Mouse (Mus musculus) stomach, postnatal 0 days (tissue): ENCODE data around the gene Gucd1. TPM values are rescaled to one million over a fixed set of nuclear protein-coding genes. Genes with fewer than 3 reads are reported as not detected.

Experiments
- ATAC-seq: fragments of 200-750 bp; cut with Nextera tagmentation; 2 replicates; pipeline ENCODE4 v1.8.0; 2017; ENCODE audit not compliant: low FRiP score, low TSS enrichment
- DNase-seq: peaks from one replicate; pipeline ENCODE4 v3.0.0-alpha.2; 2016; ENCODE audit warnings: low spot score
- H3K27ac ChIP-seq: fragments of 300-500 bp; sonication (generic); replicated peaks from 2 replicates; pipeline ENCODE4 v1.5.1; 2014; ENCODE audit warnings: mild to moderate bottlenecking, control low read depth
- H3K27me3 ChIP-seq: fragments of 300-500 bp; sonication (generic); 2 replicates; pipeline ENCODE4 v1.6.1; 2014; ENCODE audit warnings: low read length; ENCODE audit not compliant: control insufficient read depth, insufficient read depth
- H3K36me3 ChIP-seq: fragments of 300-500 bp; sonication (generic); 2 replicates; pipeline ENCODE4 v1.6.1; 2014; ENCODE audit warnings: low read length, mixed read lengths; ENCODE audit not compliant: control insufficient read depth, insufficient read depth
- H3K4me1 ChIP-seq: fragments of 300-500 bp; sonication (generic); replicated peaks from 2 replicates; pipeline ENCODE4 v1.6.1; 2014; ENCODE audit warnings: antibody characterized with exemption; ENCODE audit not compliant: control insufficient read depth, insufficient read depth
- H3K4me2 ChIP-seq: fragments of 300-500 bp; sonication (generic); replicated peaks from 2 replicates; pipeline ENCODE4 v1.6.1; 2014; ENCODE audit warnings: low read depth, mild to moderate bottlenecking, control low read depth, moderate library complexity
- H3K4me3 ChIP-seq: fragments of 300-500 bp; sonication (generic); 2 replicates; pipeline ENCODE4 v1.5.1; 2014; ENCODE audit warnings: low read depth, low read length, control low read depth
- H3K9ac ChIP-seq: fragments of 300-500 bp; sonication (generic); 2 replicates; pipeline ENCODE4 v1.6.1; 2014; ENCODE audit warnings: mild to moderate bottlenecking, low read length, control low read depth, mixed read lengths
- H3K9me3 ChIP-seq: fragments of 300-500 bp; sonication (generic); 2 replicates; pipeline ENCODE4 v1.6.1; 2016; ENCODE audit warnings: low read length; ENCODE audit not compliant: control insufficient read depth
- CTCF ChIP-seq: IDR thresholded peaks from 2 replicates; pipeline ENCODE4 v1.5.1; 2016; ENCODE audit warnings: antibody characterized with exemption, low read depth, mild to moderate bottlenecking, moderate library complexity
- EP300 ChIP-seq: optimal IDR thresholded peaks from 2 replicates; pipeline ENCODE3; 2016; ENCODE audit warnings: antibody characterized with exemption
- WGBS: fragments of 180-500 bp; shearing (Covaris S2); extraction: QIAGEN DNeasy Blood & Tissue Kit; methylation state at CpG from one replicate; pipeline ENCODE4 v1.1.7; 2014; 5-methylcytosine and 5-hydroxymethylcytosine counted together
- polyA plus RNA-seq: library from polyadenylated mRNA; unstranded; fragments of >200 nt; fragmentation: Nextera tagmentation; extraction: Ambion mirVana; gene quantifications from 2 replicates; pipeline ENCODE4 v1.2.1, GENCODE M21; 2015

Gene Gucd1
- polyA plus RNA-seq, 1 experiment from 2014 or later, result 14.6 TPM

DNA sequence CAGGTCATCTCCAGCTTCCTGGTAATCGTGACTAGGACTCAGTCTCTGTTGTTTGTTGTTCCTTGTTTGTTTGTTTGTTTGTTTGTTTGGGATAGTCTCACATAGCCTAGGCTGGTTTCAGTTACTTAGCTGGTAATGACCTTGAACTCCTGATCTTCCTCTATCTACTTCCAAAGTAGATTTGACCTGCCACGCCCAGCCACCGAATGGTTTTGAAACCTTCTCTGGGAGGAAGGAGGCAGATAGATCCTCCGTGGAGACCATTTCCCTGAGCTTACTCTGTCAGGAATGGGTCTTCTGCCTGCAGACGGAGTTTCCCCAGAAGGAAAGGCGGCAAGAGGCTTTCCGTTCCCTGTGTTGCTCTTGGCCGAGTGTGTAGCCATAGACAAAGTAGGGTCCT lies 44.8 kb upstream of the Gucd1 start:
- WGBS, result 80% methylated on average over 8 of the region's 8 CpGs
- H3K4me3 ChIP-seq, result no peak overlapping the region
- no peaks in the 10 kb centered on the region for H3K9me3 ChIP-seq
- H3K36me3 ChIP-seq, result no peaks in the 10 kb centered on the region
- TF ChIP-seq CTCF, result no peak
- no peak for TF ChIP-seq EP300
- H3K27ac ChIP-seq, result no peak overlapping the region
- no peaks in the 10 kb centered on the region for H3K4me1 ChIP-seq
- ATAC-seq, result no peak
- H3K27me3 ChIP-seq, result 0 out of 2 replicates have a peak, but pooled peaks cover 2% of the 10 kb centered on the region
- no peak overlapping the region for H3K9ac ChIP-seq
- no peak overlapping the region for H3K4me2 ChIP-seq
- DNase-seq, result no peak

DNA sequence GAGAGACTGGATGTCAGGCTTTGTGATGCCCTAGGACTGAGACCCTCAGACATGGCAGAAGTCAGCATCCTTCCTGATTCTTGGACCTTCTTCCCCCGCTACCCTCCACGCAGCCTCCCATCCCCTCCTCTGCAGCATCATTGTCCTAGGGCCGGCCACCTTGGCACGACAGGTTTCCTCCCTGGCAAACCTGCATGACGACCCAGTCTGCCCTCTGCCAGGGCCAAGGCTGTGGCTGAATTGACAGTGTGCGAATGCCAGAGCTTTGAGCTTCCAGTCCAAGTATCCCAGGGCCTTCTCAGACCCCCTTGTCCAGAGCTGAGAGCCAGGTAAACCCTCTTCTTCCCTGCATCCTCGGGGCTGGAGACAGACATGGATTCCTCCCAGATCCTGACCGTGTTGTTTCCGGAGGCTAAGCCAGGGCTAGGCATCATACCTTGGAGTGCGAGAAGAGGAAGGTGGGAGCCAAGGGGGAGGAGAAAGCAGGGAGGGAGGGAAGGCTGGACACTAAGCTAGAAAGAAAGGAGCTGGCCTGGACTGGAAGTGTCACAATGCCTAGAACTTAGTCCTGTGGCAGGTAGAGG lies 43.4 kb upstream of the Gucd1 start, which contains the start of gene Ggt1:
Gene Ggt1, plus strand, starts transcription at position 534 of the 584 bp plus-strand sequence.
- Histone ChIP-seq H3K27me3 (0 out of 2 replicates have a peak, but pooled peaks cover 2% of the 10 kb centered on the region), H3K27ac (no peak within 1 kb of the TSS), H3K4me1 (no peaks in the 10 kb centered on the region), H3K36me3 (no peaks in the 10 kb centered on the region), H3K9me3 (no peaks in the 10 kb centered on the region), H3K9ac (no peak within 1 kb of the TSS), H3K4me3 (no peak within 1 kb of the TSS), H3K4me2 (peak within 1 kb of the TSS; percentile 97; the same call in 1 of the 2 replicates)
- TF ChIP-seq CTCF (no peak), EP300 (no peak)
- DNase-seq (no peak), ATAC-seq (no peak)
- WGBS, result 51% methylated on average over 10 of the region's 10 CpGs

DNA sequence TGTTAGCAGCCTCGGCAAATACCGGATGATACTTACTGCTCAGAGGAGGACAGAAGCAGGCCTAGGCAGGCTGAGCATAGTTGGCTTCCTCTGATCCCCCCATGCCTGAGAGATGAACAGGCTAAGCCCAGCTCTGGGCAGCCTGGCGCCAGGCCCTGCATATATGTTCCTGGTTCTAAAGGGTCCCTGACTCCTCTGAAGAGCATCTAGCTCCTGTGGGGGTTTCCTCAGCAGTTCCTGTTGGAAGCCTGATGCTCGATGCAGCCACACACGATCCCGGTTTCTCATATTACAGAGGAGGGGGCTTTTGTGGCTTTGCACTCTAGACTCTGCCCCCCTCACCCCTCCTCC lies 42.8 kb upstream of the Gucd1 start:
- 0 out of 2 replicates have a peak, but pooled peaks cover 2% of the 10 kb centered on the region for H3K27me3 ChIP-seq
- H3K4me3 ChIP-seq, result 0 out of 2 replicates have a peak overlapping the region, but pooled peaks have one; percentile 55
- no peak for DNase-seq
- H3K4me1 ChIP-seq, result no peaks in the 10 kb centered on the region
- peak overlapping the region; percentile 97; the same call in 1 of the 2 replicates for H3K4me2 ChIP-seq
- TF ChIP-seq EP300, result no peak
- TF ChIP-seq CTCF, result no peak
- WGBS, result 30% methylated on average over 6 of the region's 6 CpGs
- no peak overlapping the region for H3K27ac ChIP-seq
- no peak overlapping the region for H3K9ac ChIP-seq
- no peaks in the 10 kb centered on the region for H3K9me3 ChIP-seq
- no peak for ATAC-seq
- H3K36me3 ChIP-seq, result no peaks in the 10 kb centered on the region

DNA sequence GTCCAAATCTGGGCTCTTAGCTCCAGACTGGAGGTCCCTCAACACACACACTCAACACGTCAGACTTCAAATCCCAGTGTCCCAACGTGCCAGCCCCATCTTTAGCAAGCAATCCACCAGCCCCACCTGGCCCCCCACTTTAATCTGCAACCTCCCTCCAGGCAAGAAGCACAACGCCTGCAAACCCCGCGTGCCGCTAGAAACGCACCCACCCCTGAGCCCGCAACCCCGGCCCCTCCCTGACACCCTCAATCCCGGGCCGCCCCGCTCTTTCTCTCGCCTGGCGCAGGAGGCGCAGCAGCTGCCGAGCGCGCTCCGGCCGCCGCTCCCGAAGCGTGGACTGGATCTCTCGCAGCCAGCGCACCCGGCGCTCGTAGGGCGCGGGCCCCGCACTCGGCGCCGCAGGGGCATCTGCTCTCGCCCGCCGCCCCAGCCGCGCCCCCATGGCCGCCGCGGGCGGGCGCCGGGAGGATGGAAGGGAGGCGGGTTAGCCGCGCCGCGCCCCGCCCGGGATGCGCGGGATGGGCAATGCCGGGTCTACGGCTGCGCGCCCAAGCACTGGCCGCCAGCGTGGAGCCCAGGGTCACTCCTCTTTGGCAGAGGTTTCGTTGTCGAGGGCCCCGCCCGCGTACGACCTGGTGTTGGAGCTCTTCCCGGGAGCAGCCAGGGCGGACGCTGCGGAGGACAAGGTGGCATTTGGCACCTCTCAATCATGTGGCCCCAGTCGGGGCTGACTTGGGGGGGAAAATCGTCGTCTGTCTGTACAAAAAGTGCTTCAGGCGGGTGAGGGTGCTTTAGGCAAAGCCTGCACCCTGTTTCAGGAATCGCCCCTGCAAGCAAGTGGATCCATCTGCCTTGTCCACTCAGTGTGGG lies 42.1 kb upstream of the Gucd1 start, which contains the start of gene Lrrc75b:
Gene Lrrc75b, minus strand, starts transcription at position 655 of the 873 bp plus-strand sequence.
- peak within 1 kb of the TSS; percentile 97 for H3K4me2 ChIP-seq
- DNase-seq (peak; percentile 42), ATAC-seq (peak; percentile 17; the same call in 1 of the 2 replicates)
- no peak within 1 kb of the TSS for H3K27ac ChIP-seq
- 0 out of 2 replicates have a peak, but pooled peaks cover 2% of the 10 kb centered on the region for H3K27me3 ChIP-seq
- TF ChIP-seq CTCF (no peak), EP300 (no peak)
- H3K4me1 ChIP-seq, result no peaks in the 10 kb centered on the region
- peak within 1 kb of the TSS; percentile 55 for H3K4me3 ChIP-seq
- peak within 1 kb of the TSS; percentile 65 for H3K9ac ChIP-seq
- 1% methylated on average over 73 of the region's 75 CpGs for WGBS
- H3K36me3 ChIP-seq, result no peaks in the 10 kb centered on the region
- H3K9me3 ChIP-seq, result no peaks in the 10 kb centered on the region

DNA sequence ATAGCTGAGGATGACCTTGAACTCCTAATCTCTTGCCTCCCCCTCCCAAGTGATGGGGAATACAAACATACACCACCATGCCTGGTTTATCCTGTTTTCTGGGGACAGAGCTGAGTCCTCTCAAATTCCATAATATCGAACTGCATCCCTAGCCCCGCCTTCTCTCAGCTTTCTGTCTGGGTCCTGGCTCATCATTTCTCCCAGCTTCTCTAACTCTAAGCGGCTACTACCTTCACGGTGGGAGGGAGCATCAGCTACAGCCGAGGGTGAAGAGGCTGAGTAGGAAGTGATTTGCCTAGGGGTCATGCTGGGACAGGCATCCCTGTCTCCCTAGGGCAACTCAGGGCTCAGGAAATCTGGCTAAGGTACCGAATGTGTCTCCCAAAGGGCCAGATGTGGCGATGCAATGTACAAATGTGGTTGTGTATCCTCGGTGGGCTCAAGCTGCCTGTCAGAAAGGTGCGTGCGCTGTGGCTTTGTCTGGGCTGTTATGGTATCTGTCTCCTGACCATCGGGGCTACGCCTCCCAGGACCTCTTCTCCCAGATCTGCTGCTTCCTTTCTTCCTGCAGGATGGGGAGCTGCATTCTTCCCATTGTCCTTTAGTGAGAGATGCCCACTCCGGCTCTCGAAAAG lies 41.4 kb upstream of the Gucd1 start:
- no peak for ATAC-seq
- Histone ChIP-seq H3K27ac (no peak overlapping the region), H3K4me3 (peak overlapping the region; percentile 55), H3K36me3 (no peaks in the 10 kb centered on the region), H3K9ac (peak overlapping the region; percentile 65; the same call in 1 of the 2 replicates), H3K4me2 (peak overlapping the region; percentile 97), H3K27me3 (0 out of 2 replicates have a peak, but pooled peaks cover 2% of the 10 kb centered on the region), H3K4me1 (no peaks in the 10 kb centered on the region), H3K9me3 (no peaks in the 10 kb centered on the region)
- 8% methylated on average over 14 of the region's 14 CpGs for whole genome bisulfite sequencing
- no peak for TF ChIP-seq EP300
- no peak for TF ChIP-seq CTCF
- no peak for DNase-seq
